Mouse (Mus musculus) liver, embryonic 14.5 days (tissue): Measurements from ENCODE around the gene Gramd4. TPM values are rescaled to one million over a fixed set of nuclear protein-coding genes. Genes with fewer than 3 reads are reported as not detected.
"Not testable (repeated sequence)": the region's sequence is repeated elsewhere in the genome, so short reads cannot be mapped to it uniquely, and the experiment has no call there.

Source experiments
- ATAC-seq: fragments of 200-750 bp; cut with Nextera tagmentation; 2 replicates; pipeline ENCODE4 v1.8.0; 2017; ENCODE audit warnings: moderate number of reproducible peaks, mild to moderate bottlenecking, moderate library complexity; ENCODE audit not compliant: insufficient read depth
- DNase-seq, 3 experiments: peaks; one replicate each; pipeline ENCODE4 v3.0.0-alpha.2; 2012 to 2013; ENCODE audit warnings: low read depth in 3 of 3, low spot score in 3 of 3
- H3K27ac ChIP-seq: fragments of 300-500 bp; sonication (generic); 2 replicates; pipeline ENCODE4 v1.5.1; 2014; ENCODE audit warnings: moderate library complexity, mild to moderate bottlenecking, control low read depth, inconsistent platforms
- H3K27me3 ChIP-seq: fragments of 300-500 bp; sonication (generic); 2 replicates; pipeline ENCODE4 v1.6.1; 2014; ENCODE audit warnings: mild to moderate bottlenecking, low read length, moderate library complexity; ENCODE audit not compliant: control insufficient read depth, insufficient read depth
- H3K36me3 ChIP-seq: fragments of 300-500 bp; sonication (generic); replicated peaks from 2 replicates; pipeline ENCODE4 v1.6.1; 2014; ENCODE audit warnings: low read depth; ENCODE audit not compliant: control insufficient read depth, insufficient read depth
- H3K4me1 ChIP-seq, 2 experiments: fragments of 200-500 bp in 1 of 2; fragments of 300-500 bp in 1 of 2; sonication (generic) in 1 of 2; replicated peaks; 2 replicates each; pipeline ENCODE4 v1.6.1; 2012 to 2014; ENCODE audit warnings: antibody characterized with exemption in 1 of 2, inconsistent platforms in 1 of 2, low read length in 1 of 2; ENCODE audit not compliant: control insufficient read depth in 2 of 2, insufficient read depth in 2 of 2
- H3K4me2 ChIP-seq: fragments of 300-500 bp; sonication (generic); 2 replicates; pipeline ENCODE4 v1.6.1; 2014; ENCODE audit warnings: low read depth, mild to moderate bottlenecking, control low read depth, moderate library complexity
- H3K4me3 ChIP-seq, 2 experiments: fragments of 200-500 bp in 1 of 2; fragments of 300-500 bp in 1 of 2; sonication (generic) in 1 of 2; 2 replicates each; pipeline ENCODE4 v1.5.1; 2012 to 2014; ENCODE audit warnings: low read depth in 2 of 2, low read length in 2 of 2, mild to moderate bottlenecking in 2 of 2, control low read depth in 1 of 2, inconsistent platforms in 1 of 2, moderate library complexity in 1 of 2; ENCODE audit not compliant: insufficient read depth in 1 of 2
- H3K9ac ChIP-seq: fragments of 300-500 bp; sonication (generic); replicated peaks from 2 replicates; pipeline ENCODE4 v1.6.1; 2014; ENCODE audit warnings: mild to moderate bottlenecking, control low read depth, moderate library complexity
- H3K9me3 ChIP-seq: fragments of 300-500 bp; sonication (generic); 2 replicates; pipeline ENCODE4 v1.6.1; 2016; ENCODE audit warnings: low read length, mixed read lengths; ENCODE audit not compliant: control insufficient read depth
- CTCF ChIP-seq: IDR thresholded peaks from 2 replicates; pipeline ENCODE4 v1.5.1; 2016; ENCODE audit warnings: antibody characterized with exemption, low read depth, control low read depth
- EP300 ChIP-seq: IDR thresholded peaks from 2 replicates; pipeline ENCODE4 v1.6.1; 2016; ENCODE audit warnings: antibody characterized with exemption, low read depth
- WGBS: fragments of 180-500 bp; shearing (Covaris S2); extraction: QIAGEN DNeasy Blood & Tissue Kit; methylation state at CpG from one replicate; pipeline ENCODE4 v1.1.7; 2014; ENCODE audit not compliant: insufficient replicate concordance; 5-methylcytosine and 5-hydroxymethylcytosine counted together
- polyA plus RNA-seq, 2 experiments: library from polyadenylated mRNA; depleted of rRNA in 1 of 2; stranded (reverse) in 1 of 2; unstranded in 1 of 2; fragments of >200 nt; fragmentation: Nextera tagmentation in 1 of 2; extraction: Ambion mirVana in 1 of 2; gene quantifications; 2 replicates each; pipeline versions ENCODE4 v1.2.1 to v1.2.3; 2012 to 2014

Gramd4 gene
- polyA plus RNA-seq, 2 experiments = 2.5 to 7.5 TPM

DNA sequence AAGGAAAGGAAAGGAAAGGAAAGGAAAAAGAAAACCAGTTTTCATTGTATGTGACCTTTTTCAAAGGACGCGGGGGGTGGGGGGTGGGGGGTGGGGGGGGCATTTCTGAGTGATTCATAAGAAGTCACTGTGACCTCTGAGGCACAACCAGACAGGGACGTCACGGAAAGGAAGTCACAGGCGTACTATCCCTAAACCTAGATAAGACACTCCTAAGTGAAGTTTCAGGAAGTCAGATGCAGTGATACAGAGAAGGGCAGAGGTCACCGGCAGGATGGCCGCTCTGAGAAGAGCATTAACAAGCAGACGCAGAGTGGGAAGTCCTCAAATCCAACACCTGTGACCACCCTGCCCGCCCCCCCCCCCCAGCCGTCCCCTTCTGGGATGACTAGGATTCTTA is 103.4 kb downstream of the Gramd4 start:
- H3K9ac ChIP-seq = no peak overlapping the region
- H3K4me3 ChIP-seq = no peak overlapping the region
- no peaks in the 10 kb centered on the region for H3K9me3 ChIP-seq
- ATAC-seq (no peak), DNase-seq (no peak)
- no peaks in the 10 kb centered on the region for H3K27me3 ChIP-seq
- H3K4me1 ChIP-seq = no peaks in the 10 kb centered on the region
- 24% methylated on average over 10 of the region's 10 CpGs for WGBS
- H3K27ac ChIP-seq = no peak overlapping the region
- TF ChIP-seq EP300 = no peak
- no peak for TF ChIP-seq CTCF
- no peak overlapping the region for H3K4me2 ChIP-seq
- H3K36me3 ChIP-seq = no peaks in the 10 kb centered on the region

DNA sequence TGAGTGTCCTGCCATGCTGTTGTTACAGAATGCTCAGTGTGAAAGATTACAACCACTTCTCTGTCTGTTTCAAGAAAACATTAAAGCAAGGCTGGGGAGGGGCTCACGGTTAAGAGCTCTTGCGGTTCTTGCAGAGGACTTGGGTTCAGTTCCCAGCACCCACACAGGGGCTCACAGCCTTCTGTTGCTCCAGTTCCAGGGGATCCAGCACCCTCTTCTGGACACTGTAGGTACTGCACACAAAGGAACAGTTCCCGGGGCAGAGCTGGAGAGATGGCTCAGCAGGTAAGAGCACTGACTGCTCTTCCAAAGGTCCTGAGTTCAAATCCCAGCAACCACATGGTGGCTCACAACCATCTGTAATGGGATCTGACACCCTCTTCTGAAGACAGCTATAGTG is 104.3 kb downstream of the Gramd4 start:
- H3K36me3 ChIP-seq, ATAC-seq, H3K4me3 ChIP-seq, H3K27ac ChIP-seq, H3K27me3 ChIP-seq, H3K9ac ChIP-seq, H3K4me2 ChIP-seq, H3K4me1 ChIP-seq, DNase-seq, H3K9me3 ChIP-seq: not testable (repeated sequence)
- TF ChIP-seq CTCF = peak; percentile 66
- 95% methylated on average over 3 of the region's 3 CpGs for WGBS

DNA sequence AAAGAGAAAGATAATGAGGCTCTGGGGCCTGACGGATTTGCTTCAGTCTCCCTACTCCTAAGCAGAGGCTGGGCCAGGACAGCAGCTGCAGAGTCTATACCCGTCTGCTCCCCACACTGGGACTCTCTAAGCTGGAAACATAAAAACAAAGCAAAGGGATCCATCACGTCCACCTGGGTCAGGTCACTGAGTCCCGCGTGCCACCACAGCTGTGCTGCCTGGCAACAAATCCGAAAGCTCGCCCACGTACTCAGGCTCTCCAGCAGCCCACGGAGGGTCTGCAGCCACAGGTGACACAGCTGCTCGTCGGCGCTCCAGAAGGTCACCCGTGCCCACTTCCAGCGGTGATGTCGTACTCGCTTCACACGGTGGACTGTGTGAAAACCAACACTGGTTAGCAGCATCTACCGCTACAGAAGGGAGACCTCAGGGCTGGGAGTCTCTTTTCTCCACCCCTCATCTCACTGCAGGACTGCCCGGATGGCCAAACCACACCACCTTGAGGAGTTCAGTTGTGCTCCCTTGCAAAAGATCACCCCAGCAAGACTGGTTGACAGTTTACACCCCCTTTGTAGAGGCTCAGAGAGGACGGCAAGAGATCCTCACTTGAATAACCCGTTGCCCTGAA is 107.3 kb downstream of the Gramd4 start:
- no peak overlapping the region for H3K4me3 ChIP-seq
- no peaks in the 10 kb centered on the region for H3K27me3 ChIP-seq
- H3K4me1 ChIP-seq = no peaks in the 10 kb centered on the region; a peak in 1 of 4 replicates
- H3K27ac ChIP-seq = no peak overlapping the region
- DNase-seq = no peak
- H3K9ac ChIP-seq = no peak overlapping the region
- TF ChIP-seq EP300 (no peak), CTCF (no peak)
- no peaks in the 10 kb centered on the region for H3K36me3 ChIP-seq
- no peak overlapping the region for H3K4me2 ChIP-seq
- ATAC-seq = no peak
- 72% methylated on average over 21 of the region's 21 CpGs for WGBS
- H3K9me3 ChIP-seq = no peaks in the 10 kb centered on the region

DNA sequence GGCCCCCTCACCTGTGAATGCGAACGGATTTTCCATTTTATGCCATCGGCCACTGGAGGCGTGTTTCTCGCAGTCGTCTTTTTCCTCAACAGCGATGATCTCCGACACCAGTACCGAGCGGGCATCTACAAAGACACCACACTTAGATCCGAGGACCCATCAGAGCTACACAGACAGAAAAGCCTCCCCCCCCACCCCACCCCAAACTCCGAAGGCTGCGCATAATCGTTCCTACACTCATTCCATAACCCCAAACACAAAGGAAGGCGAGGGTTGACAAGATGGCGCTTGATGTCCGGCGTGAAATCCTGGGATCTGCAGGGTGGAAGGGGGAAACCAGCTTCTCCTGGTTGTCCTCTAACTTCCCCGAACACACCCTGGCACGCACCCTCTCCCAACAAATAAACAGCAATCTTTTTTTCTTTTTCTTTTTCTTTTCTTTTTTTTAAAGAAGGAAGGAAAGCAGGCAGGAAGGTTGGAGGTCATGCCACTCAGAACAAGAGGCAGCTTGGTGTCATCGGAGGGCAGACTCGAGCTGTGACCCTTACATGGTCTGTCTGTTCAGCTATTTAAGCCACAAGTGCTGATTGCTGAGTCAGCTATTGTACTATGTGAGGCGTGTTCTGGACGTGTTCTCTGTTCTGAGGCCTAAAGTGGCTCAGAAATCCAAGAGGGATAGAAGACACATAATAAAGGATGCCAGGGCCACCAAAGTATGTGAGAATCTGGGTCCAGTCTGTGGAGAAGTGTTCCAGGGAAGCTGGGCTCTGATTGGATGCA is 108.5 kb downstream of the Gramd4 start:
- Histone ChIP-seq H3K4me1 (no peaks in the 10 kb centered on the region; a peak in 1 of 4 replicates), H3K27me3 (no peaks in the 10 kb centered on the region), H3K4me2 (no peak overlapping the region), H3K27ac (no peak overlapping the region), H3K36me3 (no peaks in the 10 kb centered on the region), H3K4me3 (no peak overlapping the region), H3K9ac (no peak overlapping the region), H3K9me3 (no peaks in the 10 kb centered on the region)
- DNase-seq (no peak), ATAC-seq (no peak)
- no peak for TF ChIP-seq CTCF
- no peak for TF ChIP-seq EP300
- 77% methylated on average over 24 of the region's 24 CpGs for WGBS

DNA sequence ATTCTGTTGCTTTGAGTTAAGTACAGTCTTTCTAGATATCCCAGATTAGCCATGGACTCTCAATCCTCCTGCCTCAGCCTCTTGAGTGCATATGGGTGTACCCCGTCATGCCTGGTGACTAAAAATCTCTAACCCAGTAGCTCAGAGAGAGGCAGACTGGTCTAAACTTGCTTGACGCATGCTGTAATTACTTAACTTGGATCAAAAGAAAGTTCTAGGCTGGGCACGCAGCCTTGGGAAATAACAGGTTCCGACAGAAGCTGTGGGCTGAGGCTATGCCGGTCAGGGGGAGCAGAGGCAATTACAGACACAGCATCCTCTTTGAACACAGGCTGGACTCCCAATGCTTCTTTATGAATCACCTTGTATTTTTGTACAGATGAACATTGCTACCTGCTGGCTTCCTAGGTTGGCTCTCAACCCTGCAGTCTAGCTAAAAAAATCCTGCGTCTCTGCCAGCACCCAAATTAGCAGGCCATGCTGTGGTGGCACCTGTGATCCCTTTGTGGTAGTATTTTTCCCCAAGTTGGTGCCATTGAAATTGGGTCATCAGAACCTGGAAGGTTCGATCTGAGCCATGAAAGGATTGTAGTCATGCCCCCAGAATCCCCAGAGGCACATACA is 109.6 kb downstream of the Gramd4 start:
- Histone ChIP-seq H3K9me3 (no peaks in the 10 kb centered on the region), H3K4me1 (no peaks in the 10 kb centered on the region; a peak in 1 of 4 replicates), H3K27me3 (no peaks in the 10 kb centered on the region), H3K9ac (no peak overlapping the region), H3K4me2 (no peak overlapping the region), H3K27ac (no peak overlapping the region), H3K4me3 (no peak overlapping the region), H3K36me3 (no peaks in the 10 kb centered on the region)
- ATAC-seq = no peak
- TF ChIP-seq CTCF = no peak
- no peak for TF ChIP-seq EP300
- DNase-seq = no peak
- WGBS = 79% methylated on average over 7 of the region's 7 CpGs
